Mouse (Mus musculus): Measurements from ENCODE around the gene Fgd3. TPM values are rescaled to one million over a fixed set of nuclear protein-coding genes. Genes with fewer than 3 reads are reported as not detected.
A peak's percentile ranks its signal among the peaks of the same experiment; 100 is the strongest.

Fgd3 gene
- polyA plus RNA-seq, 1 experiment from 2014 or later: 4.2 TPM

GRCm38 (mm10) chr13:49326246-49327206 is 6.4 kb upstream of the Fgd3 start:
- H3K4me2 ChIP-seq (ENCODE audit: low read length): no peak overlapping the region
- no peaks in the 10 kb centered on the region for H3K27me3 ChIP-seq (replicated peaks; ENCODE audit: control insufficient read depth, insufficient read depth, low read length)
- H3K4me1 ChIP-seq (replicated peaks; ENCODE audit: control insufficient read depth, insufficient read depth, low read length): peaks cover 2% of the 10 kb centered on the region; the same call in 1 of the 2 replicates
- 58% methylated on average over 6 of the region's 6 CpGs for WGBS
- no peaks in the 10 kb centered on the region for H3K9me3 ChIP-seq (ENCODE audit: control insufficient read depth, low read length)
- no peak overlapping the region for H3K27ac ChIP-seq (ENCODE audit: low read length)
- no peak overlapping the region for H3K4me3 ChIP-seq (replicated peaks; ENCODE audit: low read length)
- peak; percentile 47; the same call in 1 of the 2 replicates for ATAC-seq
- H3K9ac ChIP-seq (replicated peaks; ENCODE audit: low read depth, low read length): no peak overlapping the region
- H3K36me3 ChIP-seq (ENCODE audit: control insufficient read depth, insufficient read depth): no peaks in the 10 kb centered on the region

DNA sequence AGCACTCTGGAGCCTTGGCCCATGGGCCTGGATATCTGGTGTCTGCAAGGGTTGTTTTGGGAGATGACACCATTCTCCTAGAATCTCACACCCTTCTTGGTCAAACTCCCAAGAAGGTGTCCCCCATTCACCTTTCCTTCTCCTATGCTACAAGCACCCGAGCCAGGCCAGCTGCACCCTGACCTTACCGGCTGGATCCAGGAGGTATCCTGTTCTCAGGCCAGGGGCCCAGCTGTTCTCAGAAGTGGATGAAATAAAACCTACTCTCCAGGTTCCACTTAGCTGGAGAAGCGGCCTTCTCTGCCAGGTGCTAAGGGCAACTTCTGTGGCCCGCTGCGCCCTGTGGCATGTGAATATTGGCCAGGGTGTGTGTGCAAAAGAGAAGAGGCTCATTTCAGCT is 4.8 kb upstream of the Fgd3 start:
- H3K4me3 ChIP-seq (replicated peaks; ENCODE audit: low read length): no peak overlapping the region
- 91% methylated on average over 5 of the region's 5 CpGs for WGBS
- no peak overlapping the region for H3K4me2 ChIP-seq (ENCODE audit: low read length)
- no peaks in the 10 kb centered on the region for H3K27me3 ChIP-seq (replicated peaks; ENCODE audit: control insufficient read depth, insufficient read depth, low read length)
- H3K9ac ChIP-seq (replicated peaks; ENCODE audit: low read depth, low read length): no peak overlapping the region
- H3K4me1 ChIP-seq (replicated peaks; ENCODE audit: control insufficient read depth, insufficient read depth, low read length): peaks cover 14% of the 10 kb centered on the region
- no peaks in the 10 kb centered on the region for H3K9me3 ChIP-seq (ENCODE audit: control insufficient read depth, low read length)
- no peaks in the 10 kb centered on the region for H3K36me3 ChIP-seq (ENCODE audit: control insufficient read depth, insufficient read depth)
- ATAC-seq: no peak
- H3K27ac ChIP-seq (ENCODE audit: low read length): no peak overlapping the region

DNA sequence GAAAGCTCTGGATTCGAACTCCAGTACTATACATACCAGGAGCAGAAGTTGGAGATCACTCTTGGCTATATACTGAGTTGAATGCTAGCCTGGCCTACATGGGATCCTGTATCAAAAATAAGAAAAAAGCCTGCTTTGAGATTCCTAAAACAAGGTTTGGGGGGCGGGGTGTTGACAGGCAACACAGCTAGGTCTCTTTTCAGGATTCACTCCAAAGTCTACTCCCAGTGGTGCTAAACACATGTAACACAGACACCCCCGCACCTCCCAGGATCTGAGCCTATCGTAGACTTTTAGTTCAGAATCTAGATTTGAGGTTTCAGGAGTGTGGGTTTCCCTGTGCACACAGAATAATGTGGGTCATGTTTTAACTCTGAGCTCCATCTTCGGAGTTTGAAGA is 2.6 kb upstream of the Fgd3 start:
- 86% methylated on average over 5 of the region's 5 CpGs for WGBS
- Histone ChIP-seq H3K36me3 (ENCODE audit: control insufficient read depth, insufficient read depth) (no peaks in the 10 kb centered on the region), H3K4me1 (replicated peaks; ENCODE audit: control insufficient read depth, insufficient read depth, low read length) (peaks cover 33% of the 10 kb centered on the region), H3K9me3 (ENCODE audit: control insufficient read depth, low read length) (no peaks in the 10 kb centered on the region), H3K9ac (replicated peaks; ENCODE audit: low read depth, low read length) (no peak overlapping the region), H3K4me3 (replicated peaks; ENCODE audit: low read length) (no peak overlapping the region), H3K27me3 (replicated peaks; ENCODE audit: control insufficient read depth, insufficient read depth, low read length) (no peaks in the 10 kb centered on the region), H3K4me2 (ENCODE audit: low read length) (no peak overlapping the region), H3K27ac (ENCODE audit: low read length) (no peak overlapping the region)
- no peak for ATAC-seq

GRCm38 (mm10) chr13:49322169-49322568 is 2.1 kb upstream of the Fgd3 start:
- 91% methylated on average over 5 of the region's 5 CpGs for whole genome bisulfite sequencing
- no peak overlapping the region for H3K4me3 ChIP-seq (replicated peaks; ENCODE audit: low read length)
- H3K27me3 ChIP-seq (replicated peaks; ENCODE audit: control insufficient read depth, insufficient read depth, low read length): no peaks in the 10 kb centered on the region
- H3K27ac ChIP-seq (ENCODE audit: low read length): no peak overlapping the region
- no peak overlapping the region for H3K9ac ChIP-seq (replicated peaks; ENCODE audit: low read depth, low read length)
- peaks cover 38% of the 10 kb centered on the region for H3K4me1 ChIP-seq (replicated peaks; ENCODE audit: control insufficient read depth, insufficient read depth, low read length)
- no peaks in the 10 kb centered on the region for H3K9me3 ChIP-seq (ENCODE audit: control insufficient read depth, low read length)
- no peak for ATAC-seq
- no peaks in the 10 kb centered on the region for H3K36me3 ChIP-seq (ENCODE audit: control insufficient read depth, insufficient read depth)
- H3K4me2 ChIP-seq (ENCODE audit: low read length): no peak overlapping the region

DNA sequence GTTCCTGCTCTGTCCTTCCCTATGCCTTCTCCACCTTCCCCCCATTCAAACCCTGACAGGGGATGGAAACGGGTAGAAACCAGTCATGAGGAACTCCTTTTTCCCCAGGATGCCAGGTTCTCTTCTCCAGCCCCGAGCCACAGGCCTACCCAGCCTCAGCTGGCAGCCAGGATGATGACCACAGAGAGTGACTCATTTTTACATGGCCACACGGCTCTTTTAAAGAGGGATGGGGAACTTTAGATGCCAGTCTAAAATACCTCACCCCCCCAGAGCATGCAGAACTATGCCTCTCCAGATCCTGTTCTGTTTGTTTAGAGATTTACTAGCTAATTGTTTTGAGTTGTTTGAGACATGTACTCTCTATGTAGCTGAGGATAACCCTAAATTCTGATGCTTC is 1.3 kb upstream of the Fgd3 start:
- no peak for ATAC-seq
- H3K27me3 ChIP-seq (replicated peaks; ENCODE audit: control insufficient read depth, insufficient read depth, low read length): no peaks in the 10 kb centered on the region
- H3K9ac ChIP-seq (replicated peaks; ENCODE audit: low read depth, low read length): no peak overlapping the region
- no peak overlapping the region for H3K27ac ChIP-seq (ENCODE audit: low read length)
- H3K4me2 ChIP-seq (ENCODE audit: low read length): no peak overlapping the region
- WGBS: 81% methylated on average over 3 of the region's 3 CpGs
- H3K9me3 ChIP-seq (ENCODE audit: control insufficient read depth, low read length): no peaks in the 10 kb centered on the region
- H3K36me3 ChIP-seq (ENCODE audit: control insufficient read depth, insufficient read depth): no peaks in the 10 kb centered on the region
- peaks cover 46% of the 10 kb centered on the region for H3K4me1 ChIP-seq (replicated peaks; ENCODE audit: control insufficient read depth, insufficient read depth, low read length)
- H3K4me3 ChIP-seq (replicated peaks; ENCODE audit: low read length): no peak overlapping the region

DNA sequence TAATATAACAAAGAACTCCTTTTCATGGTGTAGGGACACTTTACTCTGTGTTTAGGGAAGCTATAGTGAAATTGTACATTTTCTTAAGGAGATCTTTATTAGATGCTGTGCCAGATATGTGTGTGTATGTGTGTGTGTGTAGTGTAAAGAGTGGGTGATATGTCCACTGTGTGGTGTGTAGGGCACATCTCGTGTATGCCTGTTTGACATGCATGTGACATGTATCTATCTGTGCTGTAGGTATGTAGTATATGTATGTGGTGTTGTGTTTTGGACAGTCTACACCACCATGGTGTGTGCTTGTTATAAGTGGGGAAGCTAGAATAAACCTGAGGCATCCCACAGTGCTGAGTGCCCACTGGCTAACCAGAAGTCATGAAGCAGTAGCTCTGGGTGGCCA is 403 bp upstream of the Fgd3 start:
- Histone ChIP-seq H3K27ac (ENCODE audit: low read length) (peak overlapping the region; percentile 70; the same call in 1 of the 2 replicates), H3K9ac (replicated peaks; ENCODE audit: low read depth, low read length) (peak overlapping the region; percentile 64), H3K4me1 (replicated peaks; ENCODE audit: control insufficient read depth, insufficient read depth, low read length) (peaks cover 50% of the 10 kb centered on the region)

GRCm38 (mm10) chr13:49317914-49318313 is 2.2 kb downstream of the Fgd3 start:
- H3K9me3 ChIP-seq (ENCODE audit: control insufficient read depth, low read length): no peaks in the 10 kb centered on the region
- H3K4me2 ChIP-seq (ENCODE audit: low read length): peak overlapping the region; percentile 64
- H3K27me3 ChIP-seq (replicated peaks; ENCODE audit: control insufficient read depth, insufficient read depth, low read length): no peaks in the 10 kb centered on the region
- peaks cover 2% of the 10 kb centered on the region; the same call in 1 of the 2 replicates for H3K36me3 ChIP-seq (ENCODE audit: control insufficient read depth, insufficient read depth)
- no peak for ATAC-seq
- H3K4me1 ChIP-seq (replicated peaks; ENCODE audit: control insufficient read depth, insufficient read depth, low read length): peaks cover 50% of the 10 kb centered on the region
- WGBS: 88% methylated on average over 7 of the region's 7 CpGs
- no peak overlapping the region for H3K9ac ChIP-seq (replicated peaks; ENCODE audit: low read depth, low read length)
- H3K27ac ChIP-seq (ENCODE audit: low read length): no peak overlapping the region; the same call in 1 of the 2 replicates
- no peak overlapping the region for H3K4me3 ChIP-seq (replicated peaks; ENCODE audit: low read length)

More for the DNA sequence above, 403 bp upstream of the Fgd3 start:
- H3K36me3 ChIP-seq (ENCODE audit: control insufficient read depth, insufficient read depth): no peaks in the 10 kb centered on the region
- 0 out of 2 replicates have a peak, but pooled peaks have one; percentile 7 for ATAC-seq
- peak overlapping the region; percentile 64 for H3K4me2 ChIP-seq (ENCODE audit: low read length)
- H3K4me3 ChIP-seq (replicated peaks; ENCODE audit: low read length): peak overlapping the region; percentile 50
- no peaks in the 10 kb centered on the region for H3K27me3 ChIP-seq (replicated peaks; ENCODE audit: control insufficient read depth, insufficient read depth, low read length)
- H3K9me3 ChIP-seq (ENCODE audit: control insufficient read depth, low read length): no peaks in the 10 kb centered on the region
- 65% methylated on average over 1 of the region's 1 CpGs for WGBS

DNA sequence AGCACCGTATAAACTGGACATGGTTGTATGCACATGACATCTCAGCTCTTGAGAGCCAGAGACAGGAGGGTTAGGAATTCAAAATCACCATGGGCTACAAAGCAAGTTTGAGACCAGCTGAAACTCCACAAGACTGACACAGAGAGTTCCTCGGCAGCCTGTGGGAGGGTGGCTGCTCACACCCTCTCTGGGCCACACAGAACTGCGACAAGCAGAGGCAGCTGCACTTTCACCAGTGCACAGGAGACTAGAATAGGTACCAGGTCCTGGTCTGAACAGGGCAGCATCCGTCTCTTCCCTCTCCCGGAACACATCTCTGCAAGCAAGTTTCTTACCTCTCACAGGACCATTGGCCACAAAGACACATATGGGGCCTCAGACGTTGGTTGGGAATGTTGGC is 2.6 kb downstream of the Fgd3 start:
- Histone ChIP-seq H3K4me1 (replicated peaks; ENCODE audit: control insufficient read depth, insufficient read depth, low read length) (peaks cover 50% of the 10 kb centered on the region), H3K4me2 (ENCODE audit: low read length) (peak overlapping the region; percentile 64), H3K9me3 (ENCODE audit: control insufficient read depth, low read length) (no peaks in the 10 kb centered on the region), H3K27ac (ENCODE audit: low read length) (peak overlapping the region; percentile 71), H3K36me3 (ENCODE audit: control insufficient read depth, insufficient read depth) (peaks cover 2% of the 10 kb centered on the region; the same call in 1 of the 2 replicates), H3K9ac (replicated peaks; ENCODE audit: low read depth, low read length) (no peak overlapping the region), H3K27me3 (replicated peaks; ENCODE audit: control insufficient read depth, insufficient read depth, low read length) (no peaks in the 10 kb centered on the region), H3K4me3 (replicated peaks; ENCODE audit: low read length) (no peak overlapping the region)
- no peak for ATAC-seq
- WGBS: 69% methylated on average over 6 of the region's 6 CpGs

- H3K9ac ChIP-seq (replicated peaks; ENCODE audit: low read depth, low read length): peak overlapping the region; percentile 26; the same call in 1 of the 2 replicates
- ATAC-seq: peak; percentile 62
- peaks cover 2% of the 10 kb centered on the region; the same call in 1 of the 2 replicates for H3K36me3 ChIP-seq (ENCODE audit: control insufficient read depth, insufficient read depth)
- no peak overlapping the region; the same call in 1 of the 2 replicates for H3K4me3 ChIP-seq (replicated peaks; ENCODE audit: low read length)
- peak overlapping the region; percentile 64 for H3K4me2 ChIP-seq (ENCODE audit: low read length)
- H3K27me3 ChIP-seq (replicated peaks; ENCODE audit: control insufficient read depth, insufficient read depth, low read length): no peaks in the 10 kb centered on the region
- 8% methylated on average over 9 of the region's 9 CpGs for WGBS
- no peaks in the 10 kb centered on the region for H3K9me3 ChIP-seq (ENCODE audit: control insufficient read depth, low read length)
- H3K27ac ChIP-seq (ENCODE audit: low read length): peak overlapping the region; percentile 71
- peaks cover 48% of the 10 kb centered on the region for H3K4me1 ChIP-seq (replicated peaks; ENCODE audit: control insufficient read depth, insufficient read depth, low read length)
Measured at GRCm38 (mm10) chr13:49316386-49317162, 3.5 kb downstream of the Fgd3 start.
